Mouse (Mus musculus) thymus, adult 2 months (tissue): Measurements from ENCODE around the gene Cdc42ep4. TPM values are rescaled to one million over a fixed set of nuclear protein-coding genes. Genes with fewer than 3 reads are reported as not detected.

Source experiments
- DNase-seq: peaks from one replicate; pipeline ENCODE4 v3.0.0; 2021
- H3K27ac ChIP-seq: fragments of 200-500 bp; 2 replicates; pipeline ENCODE4 v1.5.1; 2012; ENCODE audit warnings: low read length, control low read depth; ENCODE audit not compliant: control insufficient read depth, insufficient read depth
- H3K27me3 ChIP-seq: fragments of 200-500 bp; 2 replicates; pipeline ENCODE4 v1.6.1; 2012; ENCODE audit warnings: mild to moderate bottlenecking, low read length, moderate library complexity, mixed read lengths; ENCODE audit not compliant: control insufficient read depth, insufficient read depth
- H3K36me3 ChIP-seq: fragments of 200-500 bp; 2 replicates; pipeline ENCODE4 v1.6.1; 2012; ENCODE audit warnings: mild to moderate bottlenecking, low read length, moderate library complexity; ENCODE audit not compliant: control insufficient read depth, insufficient read depth
- H3K4me1 ChIP-seq: fragments of 200-500 bp; replicated peaks from 2 replicates; pipeline ENCODE4 v1.6.1; 2012; ENCODE audit warnings: low read length; ENCODE audit not compliant: control insufficient read depth, insufficient read depth
- H3K4me3 ChIP-seq: fragments of 200-500 bp; 2 replicates; pipeline ENCODE4 v1.5.1; 2012; ENCODE audit warnings: mild to moderate bottlenecking, low read length, control low read depth, moderate library complexity; ENCODE audit not compliant: control insufficient read depth, insufficient read depth
- CTCF ChIP-seq: fragments of 200-500 bp; IDR thresholded peaks from 2 replicates; pipeline ENCODE4 v1.5.1; 2012; ENCODE audit warnings: mild to moderate bottlenecking, control low read depth, low read length, moderate library complexity, borderline replicate concordance; ENCODE audit not compliant: control insufficient read depth, poor library complexity, insufficient read depth; ENCODE audit errors: extremely low read depth
- POLR2A ChIP-seq: fragments of 200-500 bp; IDR thresholded peaks from 2 replicates; pipeline ENCODE4 v1.6.1; 2012; ENCODE audit warnings: mild to moderate bottlenecking, low read length, control low read depth, moderate library complexity; ENCODE audit not compliant: control insufficient read depth, poor library complexity, insufficient read depth; ENCODE audit errors: extremely low read depth
- WGBS: fragments of 180-500 bp; shearing (Covaris S2); methylation state at CpG from one replicate; pipeline ENCODE4 v1.1.7; 2018; 5-methylcytosine and 5-hydroxymethylcytosine counted together
- polyA plus RNA-seq: library from polyadenylated mRNA; depleted of rRNA; stranded (reverse); fragments of >200 nt; gene quantifications from 2 replicates; pipeline ENCODE4 v1.2.3, GENCODE M21; 2012

Gene Cdc42ep4
- polyA plus RNA-seq, 1 experiment: 28.7 TPM

DNA sequence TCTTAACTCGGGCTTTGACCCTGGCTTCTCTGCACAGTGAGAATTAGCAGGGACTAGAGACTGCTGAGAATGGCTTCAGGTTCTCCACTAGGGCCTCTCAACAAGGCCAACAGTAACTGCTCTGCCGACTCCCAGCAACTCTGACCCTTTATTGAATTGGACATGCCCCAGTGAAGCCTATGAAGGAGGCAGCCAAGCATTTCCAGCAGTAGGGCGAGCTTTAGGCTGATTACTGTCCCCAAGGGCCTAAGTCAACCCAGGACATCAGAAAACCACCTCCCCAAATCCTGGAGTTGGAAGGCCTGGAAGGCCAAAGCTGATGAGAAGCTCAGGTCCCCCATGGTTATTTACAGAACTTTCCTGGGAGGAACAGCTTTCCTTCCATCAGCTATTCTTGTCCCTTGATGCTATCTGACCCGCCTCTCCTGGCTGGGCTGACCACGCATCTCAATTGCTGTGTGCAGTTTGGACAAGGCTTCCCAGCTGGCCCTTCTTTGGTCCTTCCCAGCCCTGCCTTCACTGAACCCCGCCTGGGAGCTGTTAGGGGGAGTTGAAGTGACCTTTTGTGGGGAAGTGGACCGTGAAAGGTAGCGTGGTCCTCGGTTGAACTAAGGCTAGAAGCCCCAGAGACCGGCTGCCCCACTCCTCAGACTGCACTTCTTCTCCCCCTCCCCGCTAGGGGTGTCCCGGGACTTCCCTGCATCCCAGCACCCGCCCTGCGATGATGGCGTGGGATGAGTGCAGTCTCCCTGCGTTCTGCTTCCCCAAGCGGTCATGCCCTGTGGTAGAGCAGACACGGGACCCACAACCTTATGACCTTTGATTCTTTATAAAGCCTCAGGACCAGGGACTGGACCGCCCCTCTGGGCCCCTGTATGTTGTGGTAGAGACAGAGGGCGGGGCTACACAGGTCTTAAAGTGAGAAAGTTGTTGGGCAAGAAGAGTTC lies 27.3 kb upstream of the Cdc42ep4 start:
- 82% methylated on average over 20 of the region's 20 CpGs for WGBS
- no peak for TF ChIP-seq POLR2A
- no peak for TF ChIP-seq CTCF
- peak; percentile 30 for DNase-seq
- H3K36me3 ChIP-seq: no peaks in the 10 kb centered on the region
- H3K27ac ChIP-seq: no peak overlapping the region
- H3K27me3 ChIP-seq: no peaks in the 10 kb centered on the region
- H3K4me1 ChIP-seq: peaks cover 10% of the 10 kb centered on the region
- no peak overlapping the region for H3K4me3 ChIP-seq

DNA sequence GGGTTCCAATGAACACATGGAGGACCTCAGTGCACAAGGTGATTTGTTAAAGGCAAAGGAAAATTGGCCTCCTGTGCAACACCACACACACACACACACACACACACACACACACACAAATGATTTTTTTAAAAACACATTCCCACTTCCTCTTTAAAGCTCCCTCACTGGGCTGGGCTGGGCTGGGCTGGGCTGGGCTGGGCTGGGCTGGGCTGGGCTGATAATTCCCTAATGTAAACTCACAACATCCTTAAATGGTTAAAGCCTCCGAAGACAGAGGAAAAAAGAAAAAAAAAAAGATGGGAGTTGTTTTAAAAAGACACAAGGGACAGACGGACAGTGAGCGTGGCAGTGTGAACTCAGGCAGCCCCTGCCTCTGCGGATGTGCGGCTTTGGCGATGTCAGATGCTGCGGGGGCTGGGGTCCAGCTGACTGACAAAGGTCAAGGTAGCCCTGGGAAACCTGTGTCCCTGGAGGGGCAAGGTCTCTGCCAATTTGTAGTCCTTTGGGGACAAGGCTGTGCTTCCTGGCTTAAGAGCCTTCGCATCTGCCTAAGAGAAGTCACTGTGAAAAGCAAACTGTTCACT lies 26.3 kb upstream of the Cdc42ep4 start:
- Histone ChIP-seq H3K4me3 (no peak overlapping the region), H3K36me3 (no peaks in the 10 kb centered on the region), H3K4me1 (peaks cover 10% of the 10 kb centered on the region), H3K27me3 (no peaks in the 10 kb centered on the region), H3K27ac (no peak overlapping the region; the same call in 1 of the 2 replicates)
- WGBS: 73% methylated on average over 8 of the region's 8 CpGs
- TF ChIP-seq POLR2A (no peak), CTCF (no peak)
- no peak for DNase-seq

DNA sequence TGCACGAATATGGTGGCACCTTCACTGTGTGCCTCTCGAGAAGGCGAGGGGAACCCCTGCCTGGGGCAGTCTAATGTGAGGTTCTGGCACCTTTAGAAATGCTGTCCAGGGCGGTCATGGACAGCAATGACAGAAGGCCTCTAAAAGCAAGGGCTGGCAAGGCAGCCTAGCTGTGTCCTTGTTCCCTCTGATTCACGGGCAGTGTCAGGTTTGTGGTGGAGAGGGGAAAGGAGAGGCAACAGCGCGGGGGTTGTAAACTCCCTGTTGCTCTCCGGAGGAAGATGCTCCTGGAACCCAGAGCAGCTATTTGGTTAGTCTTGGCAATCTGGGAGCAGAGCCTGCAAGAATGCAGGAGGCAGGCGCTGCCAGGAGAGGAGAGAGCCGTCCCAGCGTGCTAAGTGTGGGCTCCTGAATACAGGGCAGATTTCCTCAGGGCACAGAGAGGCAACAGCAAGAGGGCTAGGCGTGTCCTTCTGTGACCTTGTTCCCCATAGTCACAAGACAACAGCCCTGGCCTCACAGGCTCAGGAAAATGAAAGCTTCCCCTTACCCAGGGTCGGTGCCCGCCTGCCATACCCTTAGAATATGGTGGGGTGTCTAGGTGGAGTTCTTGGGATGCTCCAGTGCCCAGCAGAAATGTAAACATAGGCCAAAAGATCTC lies 25.3 kb upstream of the Cdc42ep4 start:
- Histone ChIP-seq H3K36me3 (no peaks in the 10 kb centered on the region), H3K4me1 (peaks cover 10% of the 10 kb centered on the region), H3K27ac (no peak overlapping the region), H3K4me3 (no peak overlapping the region), H3K27me3 (no peaks in the 10 kb centered on the region)
- 82% methylated on average over 14 of the region's 14 CpGs for WGBS
- TF ChIP-seq POLR2A (no peak), CTCF (no peak)
- DNase-seq: no peak

DNA sequence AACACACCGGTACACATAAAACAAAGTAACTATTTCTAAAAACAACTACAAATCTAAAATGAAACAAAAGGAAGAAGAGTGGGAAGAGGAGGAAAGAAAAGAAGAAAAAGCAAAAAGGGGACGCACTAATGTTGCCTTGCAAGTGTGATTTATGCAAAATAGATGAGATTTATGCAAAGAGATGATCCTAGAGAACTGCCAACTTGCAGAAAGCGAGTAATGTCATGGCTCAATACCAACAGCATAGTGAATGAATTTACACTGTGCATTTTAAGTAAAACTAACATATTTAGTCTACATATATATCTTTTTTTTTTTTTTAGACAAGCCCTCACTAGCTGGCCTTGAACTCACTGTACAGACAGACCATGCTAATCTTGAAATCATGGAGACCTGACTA lies 23.1 kb upstream of the Cdc42ep4 start:
- no peak overlapping the region for H3K4me3 ChIP-seq
- TF ChIP-seq CTCF (no peak), POLR2A (no peak)

DNA sequence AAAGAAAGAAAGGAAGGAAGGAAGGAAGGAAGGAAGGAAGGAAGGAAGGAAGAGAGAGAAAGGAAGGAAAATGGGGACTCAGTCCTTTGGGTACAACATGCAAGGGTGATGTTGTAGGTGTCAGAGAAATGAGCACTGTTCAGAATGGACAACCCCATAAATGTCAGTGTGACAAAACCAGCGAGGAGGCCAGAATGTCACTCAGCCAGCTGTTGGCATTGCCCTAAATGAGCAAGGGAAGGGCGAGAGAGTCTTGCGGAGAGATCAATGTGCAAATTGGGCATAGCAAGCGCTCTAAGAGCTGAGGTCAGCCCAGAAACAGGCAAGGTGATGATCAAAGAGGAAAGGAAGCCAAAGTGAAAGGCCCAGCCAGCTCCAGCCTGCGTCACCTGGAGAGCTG lies 21.5 kb upstream of the Cdc42ep4 start:
- no peak for TF ChIP-seq CTCF
- no peak for TF ChIP-seq POLR2A
- no peaks in the 10 kb centered on the region for H3K36me3 ChIP-seq
- H3K4me3 ChIP-seq: no peak overlapping the region
- no peaks in the 10 kb centered on the region for H3K4me1 ChIP-seq
- H3K27me3 ChIP-seq: no peaks in the 10 kb centered on the region
- 94% methylated on average over 5 of the region's 5 CpGs for WGBS
- no peak for DNase-seq
- H3K27ac ChIP-seq: no peak overlapping the region

More for the DNA sequence above, 23.1 kb upstream of the Cdc42ep4 start:
- Histone ChIP-seq H3K27me3 (no peaks in the 10 kb centered on the region), H3K4me1 (peaks cover 9% of the 10 kb centered on the region), H3K27ac (no peak overlapping the region), H3K36me3 (no peaks in the 10 kb centered on the region)
- DNase-seq: no peak
- 94% methylated on average over 3 of the region's 3 CpGs for WGBS

DNA sequence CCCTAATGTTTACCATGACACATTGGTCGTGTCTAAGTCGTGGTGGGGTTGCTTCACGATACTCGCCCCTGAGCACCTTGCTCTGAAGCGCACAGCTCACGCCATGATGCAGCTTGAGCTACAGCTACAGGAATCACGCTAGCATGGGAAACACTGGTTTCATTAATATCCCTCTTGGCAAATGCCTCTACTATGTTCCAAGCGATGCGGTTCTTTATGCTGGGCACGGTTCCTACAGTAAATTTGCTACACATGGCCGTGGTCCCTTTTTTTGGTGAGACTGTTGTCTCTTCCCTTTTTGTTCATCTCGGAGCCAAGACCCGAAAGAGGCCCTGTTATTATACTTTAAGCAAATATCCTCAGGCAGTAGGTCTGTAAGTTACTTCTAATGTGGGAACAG lies 19.5 kb upstream of the Cdc42ep4 start:
- Histone ChIP-seq H3K4me1 (no peaks in the 10 kb centered on the region), H3K36me3 (no peaks in the 10 kb centered on the region), H3K27ac (no peak overlapping the region), H3K4me3 (no peak overlapping the region), H3K27me3 (no peaks in the 10 kb centered on the region)
- TF ChIP-seq CTCF: no peak
- no peak for TF ChIP-seq POLR2A
- no peak for DNase-seq
- WGBS: 94% methylated on average over 13 of the region's 13 CpGs
